Mouse (Mus musculus): ENCODE results near the gene Vash1.
A peak's percentile ranks its signal among the peaks of the same experiment; 100 is the strongest.

Vash1 gene

GRCm38 (mm10) chr12:86678591-86679545 lies at the start of gene Vash1:
Gene Vash1 (plus strand): TSS chr12:86678700.
- peak; percentile 68 to 76 for DNase-seq (ENCODE audit: low spot score in 2 of 2)

GRCm38 (mm10) chr12:86628783-86629172 lies 49.7 kb upstream of the Vash1 start:
- no peak for DNase-seq (ENCODE audit: low spot score in 2 of 2)

GRCm38 (mm10) chr12:86641763-86642162 lies 36.7 kb upstream of the Vash1 start:
- no peak for DNase-seq (ENCODE audit: low spot score in 2 of 2)

- DNase-seq (ENCODE audit: low spot score in 2 of 2): peak; percentile 26 to 41
Observed at GRCm38 (mm10) chr12:86644512-86645273, 33.8 kb upstream of the Vash1 start.

GRCm38 (mm10) chr12:86645494-86645893 lies 33.0 kb upstream of the Vash1 start:
- DNase-seq (ENCODE audit: low spot score in 2 of 2): no peak

- DNase-seq (ENCODE audit: low spot score in 2 of 2): peak in 1 of 2 experiments; percentile 8
Observed at GRCm38 (mm10) chr12:86646831-86647230, 31.7 kb upstream of the Vash1 start.

- DNase-seq (ENCODE audit: low spot score in 2 of 2): no peak
Observed at GRCm38 (mm10) chr12:86647279-86647678, 31.2 kb upstream of the Vash1 start.

GRCm38 (mm10) chr12:86647736-86648135 lies 30.8 kb upstream of the Vash1 start:
- DNase-seq (ENCODE audit: low spot score in 2 of 2): no peak

- no peak for DNase-seq (ENCODE audit: low spot score in 2 of 2)
Observed at GRCm38 (mm10) chr12:86648489-86648888, 30.0 kb upstream of the Vash1 start.

- no peak for DNase-seq (ENCODE audit: low spot score in 2 of 2)
Observed at GRCm38 (mm10) chr12:86651301-86651860, 27.1 kb upstream of the Vash1 start.

- DNase-seq (ENCODE audit: low spot score in 2 of 2): peak; percentile 52 to 59
Observed at GRCm38 (mm10) chr12:86652570-86653041, 25.9 kb upstream of the Vash1 start.

- peak; percentile 59 to 77 for DNase-seq (ENCODE audit: low spot score in 2 of 2)
Observed at GRCm38 (mm10) chr12:86659447-86659968, 19.0 kb upstream of the Vash1 start.

- DNase-seq (ENCODE audit: low spot score in 2 of 2): no peak
Observed at GRCm38 (mm10) chr12:86660466-86660865, 18.0 kb upstream of the Vash1 start.

GRCm38 (mm10) chr12:86665656-86666055 lies 12.8 kb upstream of the Vash1 start:
- DNase-seq (ENCODE audit: low spot score in 2 of 2): no peak

GRCm38 (mm10) chr12:86668404-86668803 lies 10.1 kb upstream of the Vash1 start:
- no peak for DNase-seq (ENCODE audit: low spot score in 2 of 2)

- DNase-seq (ENCODE audit: low spot score in 2 of 2): no peak
Observed at GRCm38 (mm10) chr12:86672105-86672504, 6.4 kb upstream of the Vash1 start.

GRCm38 (mm10) chr12:86672507-86672906 lies 6.0 kb upstream of the Vash1 start:
- no peak for DNase-seq (ENCODE audit: low spot score in 2 of 2)

GRCm38 (mm10) chr12:86679546-86679930 lies 1.0 kb downstream of the Vash1 start:
- no peak for DNase-seq (ENCODE audit: low spot score in 2 of 2)

GRCm38 (mm10) chr12:86679991-86680491 lies 1.5 kb downstream of the Vash1 start:
- no peak for DNase-seq (ENCODE audit: low spot score in 2 of 2)

- DNase-seq (ENCODE audit: low spot score in 2 of 2): no peak
Observed at GRCm38 (mm10) chr12:86680591-86681193, 2.2 kb downstream of the Vash1 start.

GRCm38 (mm10) chr12:86681626-86682025 lies 3.1 kb downstream of the Vash1 start:
- no peak for DNase-seq (ENCODE audit: low spot score in 2 of 2)
